Mouse (Mus musculus): ENCODE measurements around the gene Smarca2. TPM values are rescaled to one million over a fixed set of nuclear protein-coding genes. Genes with fewer than 3 reads are reported as not detected.

Smarca2 gene
- total RNA-seq (2021) = 10 to 100 TPM; 57.0 to 57.4 TPM

- DNase-seq (ENCODE audit: low spot score) = peak; percentile 97
- intact Hi-C loops (cut with DNase I) = loop anchor here (5.0 kb wide), 2 partner anchors 37 to 822 kb away; partner anchors contain the start of gene Pum3
Measured at GRCm38 (mm10) chr19:26604755-26605300, at the start of gene Smarca2. TSS of gene Smarca2 (plus strand) at chr19:26605050.

GRCm38 (mm10) chr19:26564850-26565249 is 40.0 kb upstream of the Smarca2 start:
- no peak for DNase-seq (ENCODE audit: low spot score)
- intact Hi-C loops (cut with DNase I) = no loop called here

- DNase-seq (ENCODE audit: low spot score) = no peak
- intact Hi-C loops (cut with DNase I) = no loop called here
Measured at GRCm38 (mm10) chr19:26566109-26566508, 38.7 kb upstream of the Smarca2 start.

GRCm38 (mm10) chr19:26568236-26568635 is 36.6 kb upstream of the Smarca2 start:
- no peak for DNase-seq (ENCODE audit: low spot score)
- intact Hi-C loops (cut with DNase I) = no loop called here

GRCm38 (mm10) chr19:26568941-26569340 is 35.9 kb upstream of the Smarca2 start:
- DNase-seq (ENCODE audit: low spot score) = no peak
- intact Hi-C loops (cut with DNase I) = no loop called here

- intact Hi-C loops (cut with DNase I) = no loop called here
- no peak for DNase-seq (ENCODE audit: low spot score)
Measured at GRCm38 (mm10) chr19:26569461-26569860, 35.4 kb upstream of the Smarca2 start.

GRCm38 (mm10) chr19:26579645-26580044 is 25.2 kb upstream of the Smarca2 start:
- DNase-seq (ENCODE audit: low spot score) = no peak
- intact Hi-C loops (cut with DNase I) = no loop called here

- intact Hi-C loops (cut with DNase I) = no loop called here
- no peak for DNase-seq (ENCODE audit: low spot score)
Measured at GRCm38 (mm10) chr19:26580061-26580460, 24.8 kb upstream of the Smarca2 start.

GRCm38 (mm10) chr19:26594661-26595060 is 10.2 kb upstream of the Smarca2 start:
- intact Hi-C loops (cut with DNase I) = no loop called here
- no peak for DNase-seq (ENCODE audit: low spot score)

- intact Hi-C loops (cut with DNase I) = no loop called here
Measured at GRCm38 (mm10) chr19:26601459-26601858, 3.4 kb upstream of the Smarca2 start.

GRCm38 (mm10) chr19:26603296-26603860 is 1.5 kb upstream of the Smarca2 start:
- no peak for DNase-seq (ENCODE audit: low spot score)
- intact Hi-C loops (cut with DNase I) = no loop called here

More at GRCm38 (mm10) chr19:26601459-26601858, 3.4 kb upstream of the Smarca2 start:
- DNase-seq (ENCODE audit: low spot score) = no peak

- DNase-seq (ENCODE audit: low spot score) = no peak
- intact Hi-C loops (cut with DNase I) = no loop called here
Measured at GRCm38 (mm10) chr19:26603906-26604754, 720 bp upstream of the Smarca2 start.

- peak; percentile 38 for DNase-seq (ENCODE audit: low spot score)
Measured at GRCm38 (mm10) chr19:26605438-26606320, 829 bp downstream of the Smarca2 start.

GRCm38 (mm10) chr19:26606321-26607155 is 1.7 kb downstream of the Smarca2 start:
- peak; percentile 53 for DNase-seq (ENCODE audit: low spot score)
- intact Hi-C loops (cut with DNase I) = loop anchor here (5.0 kb wide), 2 partner anchors 36 to 821 kb away; partner anchors contain the start of gene Pum3

More at GRCm38 (mm10) chr19:26605438-26606320, 829 bp downstream of the Smarca2 start:
- intact Hi-C loops (cut with DNase I) = loop anchor here (5.0 kb wide), 2 partner anchors 37 to 822 kb away; partner anchors contain the start of gene Pum3

- DNase-seq (ENCODE audit: low spot score) = peak; percentile 53
Measured at GRCm38 (mm10) chr19:26607156-26607536, 2.3 kb downstream of the Smarca2 start.

GRCm38 (mm10) chr19:26607551-26608433 is 2.9 kb downstream of the Smarca2 start:
- DNase-seq (ENCODE audit: low spot score) = peak; percentile 21
- intact Hi-C loops (cut with DNase I) = loop anchor here (5.0 kb wide), 2 partner anchors 35 to 820 kb away; partner anchors contain the start of gene Pum3

More at GRCm38 (mm10) chr19:26607156-26607536, 2.3 kb downstream of the Smarca2 start:
- intact Hi-C loops (cut with DNase I) = loop anchor here (5.0 kb wide), 2 partner anchors 35 to 820 kb away; partner anchors contain the start of gene Pum3

GRCm38 (mm10) chr19:26608434-26608812 is 3.6 kb downstream of the Smarca2 start:
- intact Hi-C loops (cut with DNase I) = loop anchor here (5.0 kb wide), 2 partner anchors 34 to 819 kb away; partner anchors contain the start of gene Pum3
- no peak for DNase-seq (ENCODE audit: low spot score)

- intact Hi-C loops (cut with DNase I) = loop anchor here (5.0 kb wide), 2 partner anchors 33 to 818 kb away; partner anchors contain the start of gene Pum3
- DNase-seq (ENCODE audit: low spot score) = no peak
Measured at GRCm38 (mm10) chr19:26609637-26610036, 4.8 kb downstream of the Smarca2 start.
